Mouse (Mus musculus) MEL (cell line): ENCODE measurements around the gene Sept9.

Experiments used
- BHLHE40 ChIP-seq: IDR thresholded peaks from 2 replicates; pipeline ENCODE4 v1.6.1; 2012; ENCODE audit warnings: low read depth, mild to moderate bottlenecking, inconsistent platforms, low read length, improper control_type of control experiment, borderline replicate concordance
- CTCF ChIP-seq, 3 experiments: IDR thresholded peaks in 2 of 3; conservative IDR thresholded peaks in 1 of 3; 2 replicates each; pipeline ENCODE4 v1.5.1; 2011 to 2012; ENCODE audit warnings: low read length in 3 of 3, low read depth in 2 of 3, mild to moderate bottlenecking in 2 of 3, improper control_type of control experiment in 1 of 3, inconsistent platforms in 1 of 3, mixed read lengths in 1 of 3, moderate library complexity in 1 of 3; ENCODE audit not compliant: control insufficient read depth in 1 of 3, insufficient read depth in 1 of 3, poor library complexity in 1 of 3, severe bottlenecking in 1 of 3

- TF ChIP-seq CTCF (IDR thresholded peaks at IDR 0.05 in 2 of 3, conservative IDR thresholded peaks at IDR 0.05 in 1 of 3; ENCODE audit: control insufficient read depth in 1 of 3, insufficient read depth in 1 of 3, low read depth in 2 of 3, low read length in 3 of 3, poor library complexity in 1 of 3, severe bottlenecking in 1 of 3), result no peak
- no peak for TF ChIP-seq BHLHE40
Observed at GRCm38 (mm10) chr11:117387241-117387640, 187.8 kb downstream of the Sept9 start.
